Mouse (Mus musculus) ovary, postnatal 36 days (tissue): ENCODE results near the gene Fntb.

Experiments
- DNase-seq: peaks from one replicate; pipeline ENCODE4 v3.0.0; 2022; ENCODE audit warnings: low spot score, mixed read lengths

Gene Fntb

GRCm38 (mm10) chr12:76889404-76890184, 124.2 kb downstream of the Fntb start:
- DNase-seq = no peak

DNA sequence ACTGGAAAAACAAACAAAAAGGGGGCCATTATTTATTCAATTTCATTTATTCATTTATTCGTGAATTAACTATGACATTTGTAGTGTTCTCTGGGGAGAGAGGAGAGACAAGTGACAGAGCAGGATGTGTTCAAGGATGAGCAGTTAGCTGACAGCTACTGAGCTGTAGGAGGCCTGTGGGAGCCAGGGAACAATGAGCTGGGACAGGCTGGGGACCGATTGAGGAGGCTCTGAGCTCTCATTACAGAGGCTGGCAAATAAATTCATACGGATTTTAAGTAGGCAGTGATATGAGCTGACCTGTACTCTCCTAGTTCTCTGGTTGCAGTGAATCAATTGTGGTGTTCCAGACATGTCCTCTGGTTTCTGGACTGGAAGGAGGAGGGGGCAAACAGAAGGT, 125.8 kb downstream of the Fntb start:
- DNase-seq = no peak

DNA sequence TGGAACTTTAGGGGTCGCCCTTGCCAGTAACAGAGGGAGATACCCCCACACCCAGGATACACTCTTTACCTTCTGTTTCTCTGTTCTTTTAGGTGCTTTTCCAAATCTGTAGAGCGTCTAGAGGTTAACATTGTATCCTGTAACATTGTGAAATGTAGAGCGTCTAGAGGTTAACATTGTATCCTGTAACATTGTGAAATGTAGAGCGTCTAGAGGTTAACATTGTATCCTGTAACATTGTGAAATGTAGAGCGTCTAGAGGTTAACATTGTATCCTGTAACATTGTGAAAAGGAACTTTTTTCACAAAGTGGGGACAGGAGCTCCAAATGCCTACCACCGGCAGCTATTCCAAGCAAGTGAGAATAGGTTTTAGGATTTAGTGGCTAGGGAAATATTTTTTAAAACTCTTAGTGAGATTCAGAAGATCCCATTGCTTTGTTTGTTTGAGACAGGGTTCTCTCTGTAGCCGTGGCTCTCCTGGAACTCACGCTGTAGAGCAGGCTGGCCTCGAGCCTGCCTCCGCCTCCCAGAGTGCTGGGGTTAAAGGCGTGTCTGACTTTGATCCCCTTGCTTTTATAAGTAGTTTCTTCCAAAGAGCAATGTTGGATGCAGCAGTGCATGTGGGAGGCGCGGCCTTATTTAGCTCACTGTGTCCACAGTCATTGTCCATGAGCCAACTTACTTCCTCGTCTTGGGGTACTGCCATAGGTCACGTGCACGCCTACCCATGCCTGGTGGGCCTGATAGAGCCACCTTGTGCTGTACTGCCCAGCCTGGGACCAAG, 127.7 kb downstream of the Fntb start:
- no peak for DNase-seq

DNA sequence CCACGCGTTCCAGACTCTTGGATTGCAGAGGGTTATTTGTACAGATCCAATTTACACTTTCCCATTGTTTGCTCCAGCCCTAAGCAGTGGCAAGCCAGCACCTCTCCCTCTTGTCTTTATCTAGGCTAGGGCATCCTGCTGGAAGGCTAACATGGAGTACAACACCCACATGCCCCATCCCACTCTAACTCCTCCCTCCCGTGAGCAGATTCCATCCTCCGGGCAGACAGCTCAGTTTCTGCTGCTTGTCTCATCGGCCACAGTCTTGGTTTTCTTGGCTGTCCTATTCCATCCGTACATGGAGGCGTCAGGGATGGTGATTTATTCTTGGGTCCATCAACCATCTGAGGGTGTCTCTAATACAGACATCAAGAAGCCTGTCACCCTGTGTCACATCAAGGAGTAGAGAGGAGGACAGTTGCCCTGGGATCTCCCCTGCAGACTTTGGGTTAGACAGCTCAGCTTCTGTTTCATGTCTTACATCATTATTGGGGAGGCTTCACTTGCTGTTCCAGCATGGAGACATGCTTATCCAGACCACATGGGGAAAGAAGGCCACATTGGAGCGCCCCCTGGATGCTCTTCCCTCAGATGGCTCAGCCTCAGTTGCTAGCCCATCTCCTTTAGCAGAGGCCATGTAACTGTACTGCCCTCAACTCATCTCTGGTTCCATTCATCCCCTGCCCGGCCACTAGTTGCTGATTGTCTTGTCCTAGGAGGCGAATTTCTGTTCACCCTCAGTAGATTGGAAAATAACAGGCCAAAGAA, 129.6 kb downstream of the Fntb start:
- no peak for DNase-seq

- DNase-seq = no peak
Observed at GRCm38 (mm10) chr12:76895777-76896176, 130.4 kb downstream of the Fntb start.

DNA sequence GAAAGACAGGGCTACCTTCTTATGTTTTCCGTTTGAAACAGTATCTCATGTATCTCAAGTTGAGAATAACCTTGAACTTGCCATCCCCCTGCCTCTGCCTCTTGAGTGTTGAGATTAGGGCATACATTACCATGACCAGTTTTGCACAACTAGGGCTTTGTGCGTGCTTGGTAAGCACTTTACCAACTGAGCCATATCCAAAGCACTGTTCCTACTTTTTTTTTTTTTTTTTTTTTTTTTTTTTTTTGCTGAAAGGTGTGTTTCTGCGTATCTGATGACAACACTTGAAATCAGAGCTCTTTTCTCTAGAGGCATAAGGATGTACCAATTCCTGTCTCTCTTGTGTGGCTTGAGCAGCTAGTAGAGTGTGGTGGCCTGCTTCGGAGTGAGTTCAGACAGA, 131.2 kb downstream of the Fntb start:
- no peak for DNase-seq

- no peak for DNase-seq
Observed at GRCm38 (mm10) chr12:76897006-76897405, 131.6 kb downstream of the Fntb start.

DNA sequence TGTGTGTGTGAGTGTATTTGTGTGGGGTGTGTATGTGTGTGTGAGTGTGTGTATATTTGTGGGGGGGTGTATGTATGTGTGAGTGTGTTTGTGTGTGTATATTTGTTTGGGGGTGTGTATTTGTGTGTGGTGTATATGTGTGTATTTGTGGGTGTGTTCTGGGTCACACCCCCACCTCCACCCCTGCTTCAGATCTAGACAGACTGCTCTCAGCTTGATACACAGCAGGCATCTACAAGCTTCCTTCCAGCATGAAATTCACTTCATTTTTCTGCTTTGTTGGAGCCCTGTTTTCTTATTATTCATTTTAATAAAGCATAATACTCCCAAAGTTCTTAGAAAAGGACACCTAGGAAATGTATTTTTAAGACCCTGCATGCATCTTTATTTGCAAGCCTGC, 132.8 kb downstream of the Fntb start:
- no peak for DNase-seq

DNA sequence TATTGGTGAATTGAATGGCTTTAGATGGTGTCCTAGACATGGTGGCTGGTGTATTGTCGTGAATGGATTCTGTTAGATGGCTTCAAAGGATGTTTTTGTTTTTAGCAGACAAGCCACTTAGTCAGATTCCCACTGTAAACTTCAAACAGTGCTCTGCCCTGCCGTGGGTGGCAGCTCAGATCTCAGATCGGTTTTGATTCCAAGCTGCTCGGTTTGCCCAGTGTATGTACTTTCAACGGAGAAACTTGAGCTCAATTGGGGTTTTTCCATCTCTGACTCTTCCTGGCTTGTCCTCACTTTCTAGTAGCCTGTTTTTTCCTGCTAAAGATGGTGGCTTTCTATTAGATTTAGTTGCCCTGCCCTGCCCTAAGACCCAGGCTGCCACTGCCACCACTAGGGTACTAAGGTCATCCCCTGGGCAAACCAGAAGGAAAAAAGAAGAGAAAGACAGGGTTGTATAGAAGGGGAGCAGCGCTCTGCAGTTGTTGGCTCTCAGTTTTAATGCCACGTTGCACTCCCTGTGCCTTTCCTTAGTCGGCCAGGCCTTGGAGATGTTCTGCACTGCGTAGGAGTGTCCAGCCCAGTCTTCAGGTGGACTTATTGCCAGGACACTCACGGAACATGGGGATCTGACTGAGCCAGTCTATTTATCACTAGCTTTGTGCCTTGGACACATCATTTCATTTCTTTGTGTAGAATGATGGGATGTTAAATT, 134.0 kb downstream of the Fntb start:
- no peak for DNase-seq

- DNase-seq = no peak
Observed at GRCm38 (mm10) chr12:76901508-76902294, 136.3 kb downstream of the Fntb start.

DNA sequence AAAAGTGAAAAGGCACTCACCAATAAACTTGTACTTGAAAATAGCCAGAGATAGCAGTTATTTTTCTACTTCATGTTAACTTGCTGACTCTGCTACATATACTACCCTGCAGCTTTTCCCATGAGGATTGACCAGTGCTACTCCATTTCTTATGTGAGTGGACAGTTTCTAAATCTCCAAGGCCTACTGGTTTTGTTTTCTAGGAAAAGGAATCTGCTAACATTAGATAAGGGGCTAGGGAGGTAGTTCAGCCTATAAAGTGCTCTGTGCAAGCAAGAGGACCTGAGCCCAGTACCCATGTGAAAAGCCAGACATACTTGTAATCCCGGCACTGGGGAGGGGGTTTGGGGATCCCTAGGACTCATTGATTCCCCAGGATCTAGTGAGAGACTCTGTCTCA, 140.9 kb downstream of the Fntb start:
- DNase-seq = no peak

GRCm38 (mm10) chr12:76909218-76909617, 143.8 kb downstream of the Fntb start:
- DNase-seq = no peak

GRCm38 (mm10) chr12:76910258-76910940, 145.0 kb downstream of the Fntb start:
- peak; percentile 62 for DNase-seq

- DNase-seq = no peak
Observed at GRCm38 (mm10) chr12:76911171-76911726, 145.9 kb downstream of the Fntb start.

GRCm38 (mm10) chr12:76912193-76912592, 146.8 kb downstream of the Fntb start:
- DNase-seq = no peak

DNA sequence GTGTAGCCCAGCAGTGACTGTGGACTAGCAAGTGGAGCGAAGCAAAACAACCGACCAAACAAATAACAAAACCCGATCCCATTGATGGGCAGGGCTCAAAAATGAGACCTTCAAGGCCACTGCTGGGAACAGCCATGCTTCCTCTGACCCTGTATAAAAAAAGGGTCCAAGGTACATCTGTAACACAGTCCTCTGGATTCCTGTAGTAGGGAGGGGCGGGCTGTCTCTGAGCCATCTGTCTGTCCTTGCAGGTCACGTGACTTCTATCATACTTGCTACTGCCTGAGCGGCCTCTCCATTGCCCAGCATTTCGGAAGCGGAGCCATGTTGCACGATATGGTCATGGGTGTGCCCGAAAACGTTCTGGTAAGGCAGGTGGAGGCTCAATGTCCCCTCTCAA, 150.8 kb downstream of the Fntb start:
- no peak for DNase-seq

DNA sequence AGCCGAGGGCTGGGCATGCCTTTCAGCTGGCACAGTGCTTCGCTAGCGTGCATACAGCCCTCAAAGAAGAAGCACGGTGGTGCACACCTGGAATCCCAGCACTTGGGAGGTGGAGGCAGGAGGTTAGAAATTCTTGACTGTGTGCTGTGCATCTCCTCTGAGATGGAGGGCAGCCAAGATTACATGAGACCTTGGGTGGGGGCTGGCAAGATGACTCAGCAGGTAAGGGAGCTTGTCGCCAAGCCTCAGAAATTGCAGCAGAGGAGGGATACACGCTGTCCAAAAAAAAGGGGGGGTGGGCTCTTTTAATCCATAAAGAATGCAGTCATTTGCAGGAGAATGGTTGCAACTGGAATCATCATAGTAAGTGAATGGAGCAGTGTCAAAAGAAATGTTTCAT, 152.7 kb downstream of the Fntb start:
- DNase-seq = no peak

- DNase-seq = no peak
Observed at GRCm38 (mm10) chr12:76918855-76919254, 153.5 kb downstream of the Fntb start.

GRCm38 (mm10) chr12:76920398-76920797, 155.0 kb downstream of the Fntb start:
- no peak for DNase-seq

DNA sequence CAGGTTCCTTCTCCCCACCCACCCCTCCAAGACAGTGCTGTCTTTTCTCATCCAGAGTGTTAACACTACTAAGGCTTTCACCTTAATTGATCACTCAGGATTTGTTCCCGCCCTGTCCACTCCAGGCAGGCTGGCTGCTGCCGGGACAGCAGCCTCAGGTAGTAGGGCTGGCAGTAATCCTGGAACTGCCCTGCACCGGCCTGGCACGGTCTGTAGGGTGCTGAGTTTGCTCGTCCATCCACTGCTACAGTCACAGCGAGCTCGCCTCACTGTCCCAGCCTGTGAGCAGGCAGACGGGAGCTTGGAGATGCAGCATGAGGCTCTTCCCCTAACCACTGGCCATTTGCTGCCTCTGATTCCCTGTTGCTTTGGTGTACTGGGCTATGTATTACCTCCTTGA, 155.6 kb downstream of the Fntb start:
- no peak for DNase-seq
